Mouse (Mus musculus) heart, embryonic 14.5 days (tissue): ENCODE results near the gene 2900011O08Rik. TPM values are rescaled to one million over a fixed set of nuclear protein-coding genes. Genes with fewer than 3 reads are reported as not detected.

Experiments
- ATAC-seq: fragments of 200-750 bp; cut with Nextera tagmentation; 2 replicates; pipeline ENCODE4 v1.8.0; 2017; ENCODE audit warnings: low read depth, moderate TSS enrichment; ENCODE audit not compliant: insufficient number of reproducible peaks, insufficient read depth, low FRiP score
- H3K27ac ChIP-seq, 2 experiments: fragments of 200-500 bp in 1 of 2; fragments of 300-500 bp in 1 of 2; sonication (generic) in 1 of 2; replicated peaks in 1 of 2; 2 replicates each; pipeline ENCODE4 v1.5.1; 2012 to 2014; ENCODE audit warnings: low read depth in 2 of 2, low read length in 2 of 2, control low read depth in 1 of 2, mild to moderate bottlenecking in 1 of 2, mixed read lengths in 1 of 2; ENCODE audit not compliant: control insufficient read depth in 1 of 2, insufficient read depth in 1 of 2
- H3K27me3 ChIP-seq: fragments of 300-500 bp; sonication (generic); 2 replicates; pipeline ENCODE4 v1.6.1; 2014; ENCODE audit warnings: mild to moderate bottlenecking, low read length, control low read depth; ENCODE audit not compliant: control insufficient read depth, insufficient read depth
- H3K36me3 ChIP-seq: fragments of 300-500 bp; sonication (generic); 2 replicates; pipeline ENCODE4 v1.6.1; 2014; ENCODE audit warnings: mild to moderate bottlenecking, control low read depth, low read length, mixed read lengths; ENCODE audit not compliant: control insufficient read depth, insufficient read depth
- H3K4me1 ChIP-seq, 2 experiments: fragments of 200-500 bp in 1 of 2; fragments of 300-500 bp in 1 of 2; sonication (generic) in 1 of 2; 2 replicates each; pipeline ENCODE4 v1.6.1; 2012 to 2014; ENCODE audit warnings: low read length in 2 of 2, control low read depth in 1 of 2, mixed read lengths in 1 of 2; ENCODE audit not compliant: control insufficient read depth in 2 of 2, insufficient read depth in 2 of 2
- H3K4me2 ChIP-seq: fragments of 300-500 bp; sonication (generic); 2 replicates; pipeline ENCODE4 v1.6.1; 2014; ENCODE audit warnings: mild to moderate bottlenecking, low read length
- H3K4me3 ChIP-seq, 2 experiments: fragments of 200-500 bp in 1 of 2; fragments of 300-500 bp in 1 of 2; sonication (generic) in 1 of 2; 2 replicates each; pipeline ENCODE4 v1.5.1; 2012 to 2014; ENCODE audit warnings: low read length in 2 of 2, mild to moderate bottlenecking in 2 of 2, control low read depth in 1 of 2, low read depth in 1 of 2, moderate library complexity in 1 of 2; ENCODE audit not compliant: control insufficient read depth in 1 of 2, insufficient read depth in 1 of 2
- H3K9ac ChIP-seq: fragments of 300-500 bp; sonication (generic); 2 replicates; pipeline ENCODE4 v1.6.1; 2014; ENCODE audit warnings: mild to moderate bottlenecking, low read length
- H3K9me3 ChIP-seq: fragments of 300-500 bp; sonication (generic); 2 replicates; pipeline ENCODE4 v1.6.1; 2016; ENCODE audit warnings: low read length, control low read depth; ENCODE audit not compliant: control insufficient read depth
- WGBS: fragments of 180-500 bp; shearing (Covaris S2); extraction: QIAGEN DNeasy Blood & Tissue Kit; methylation state at CpG from one replicate; pipeline ENCODE4 v1.1.7; 2014; 5-methylcytosine and 5-hydroxymethylcytosine counted together
- polyA plus RNA-seq: library from polyadenylated mRNA; unstranded; fragments of >200 nt; fragmentation: Nextera tagmentation; extraction: Ambion mirVana; gene quantifications from 2 replicates; pipeline ENCODE4 v1.2.1, GENCODE M21; 2014

The 2900011O08Rik gene
- polyA plus RNA-seq, 1 experiment from 2014 or later = 0.88 TPM

- H3K9ac ChIP-seq = no peak overlapping the region
- H3K9me3 ChIP-seq = no peaks in the 10 kb centered on the region
- no peaks in the 10 kb centered on the region for H3K27me3 ChIP-seq
- 59% methylated on average over 2 of the region's 2 CpGs for WGBS
- H3K4me2 ChIP-seq = no peak overlapping the region
- H3K4me3 ChIP-seq = no peak overlapping the region
- H3K36me3 ChIP-seq = peaks cover 85% of the 10 kb centered on the region
- no peak for ATAC-seq
- no peaks in the 10 kb centered on the region for H3K4me1 ChIP-seq
- H3K27ac ChIP-seq = no peak overlapping the region
Measured at GRCm38 (mm10) chr16:14112133-14112532, 125.7 kb downstream of the 2900011O08Rik start.

GRCm38 (mm10) chr16:14112742-14113141, 126.3 kb downstream of the 2900011O08Rik start:
- no peak overlapping the region for H3K4me3 ChIP-seq
- no peak overlapping the region for H3K4me2 ChIP-seq
- H3K4me1 ChIP-seq = no peaks in the 10 kb centered on the region
- no peak overlapping the region for H3K9ac ChIP-seq
- ATAC-seq = no peak
- H3K27me3 ChIP-seq = no peaks in the 10 kb centered on the region
- H3K36me3 ChIP-seq = peaks cover 91% of the 10 kb centered on the region
- no peaks in the 10 kb centered on the region for H3K9me3 ChIP-seq
- H3K27ac ChIP-seq = no peak overlapping the region
- 95% methylated on average over 3 of the region's 3 CpGs for WGBS

GRCm38 (mm10) chr16:14117299-14117698, 130.9 kb downstream of the 2900011O08Rik start:
- no peak for ATAC-seq
- Histone ChIP-seq H3K27ac (no peak overlapping the region; a peak in 1 of 4 replicates), H3K4me2 (no peak overlapping the region), H3K4me1 (no peaks in the 10 kb centered on the region), H3K36me3 (peaks cover 78% of the 10 kb centered on the region), H3K4me3 (no peak overlapping the region), H3K9ac (no peak overlapping the region), H3K27me3 (no peaks in the 10 kb centered on the region), H3K9me3 (no peaks in the 10 kb centered on the region)
- WGBS = 49% methylated on average over 2 of the region's 2 CpGs

- Histone ChIP-seq H3K9ac (no peak overlapping the region), H3K27me3 (no peaks in the 10 kb centered on the region), H3K36me3 (peaks cover 82% of the 10 kb centered on the region), H3K27ac (no peak overlapping the region), H3K4me1 (no peaks in the 10 kb centered on the region), H3K4me2 (no peak overlapping the region), H3K9me3 (no peaks in the 10 kb centered on the region), H3K4me3 (no peak overlapping the region)
- 95% methylated on average over 5 of the region's 5 CpGs for WGBS
- ATAC-seq = no peak
Measured at GRCm38 (mm10) chr16:14120941-14121340, 134.5 kb downstream of the 2900011O08Rik start.

GRCm38 (mm10) chr16:14121563-14121962, 135.2 kb downstream of the 2900011O08Rik start:
- Histone ChIP-seq H3K27ac (no peak overlapping the region), H3K4me3 (no peak overlapping the region), H3K4me2 (no peak overlapping the region), H3K36me3 (peaks cover 82% of the 10 kb centered on the region), H3K9ac (no peak overlapping the region), H3K27me3 (no peaks in the 10 kb centered on the region), H3K4me1 (no peaks in the 10 kb centered on the region), H3K9me3 (no peaks in the 10 kb centered on the region)
- 94% methylated on average over 7 of the region's 7 CpGs for WGBS
- no peak for ATAC-seq

- Histone ChIP-seq H3K9ac (no peak overlapping the region), H3K27ac (no peak overlapping the region), H3K4me3 (no peak overlapping the region), H3K27me3 (no peaks in the 10 kb centered on the region), H3K36me3 (peaks cover 82% of the 10 kb centered on the region), H3K4me1 (no peaks in the 10 kb centered on the region), H3K4me2 (no peak overlapping the region), H3K9me3 (no peaks in the 10 kb centered on the region)
- ATAC-seq = no peak
Measured at GRCm38 (mm10) chr16:14122586-14122985, 136.2 kb downstream of the 2900011O08Rik start.

GRCm38 (mm10) chr16:14123901-14124300, 137.5 kb downstream of the 2900011O08Rik start:
- no peak overlapping the region for H3K9ac ChIP-seq
- 92% methylated on average over 2 of the region's 2 CpGs for WGBS
- H3K4me1 ChIP-seq = no peaks in the 10 kb centered on the region
- H3K4me3 ChIP-seq = no peak overlapping the region
- H3K27me3 ChIP-seq = no peaks in the 10 kb centered on the region
- peaks cover 89% of the 10 kb centered on the region for H3K36me3 ChIP-seq
- no peak for ATAC-seq
- H3K27ac ChIP-seq = no peak overlapping the region
- H3K4me2 ChIP-seq = no peak overlapping the region
- no peaks in the 10 kb centered on the region for H3K9me3 ChIP-seq

GRCm38 (mm10) chr16:14124709-14125108, 138.3 kb downstream of the 2900011O08Rik start:
- Histone ChIP-seq H3K4me1 (no peaks in the 10 kb centered on the region), H3K9me3 (no peaks in the 10 kb centered on the region), H3K27me3 (no peaks in the 10 kb centered on the region), H3K27ac (no peak overlapping the region), H3K4me2 (no peak overlapping the region), H3K36me3 (peaks cover 97% of the 10 kb centered on the region), H3K9ac (no peak overlapping the region), H3K4me3 (no peak overlapping the region)
- WGBS = 93% methylated on average over 7 of the region's 7 CpGs
- no peak for ATAC-seq
